Mouse (Mus musculus): ENCODE measurements around the gene Vwa2.

- TF ChIP-seq CTCF (conservative IDR thresholded peaks at IDR 0.05; ENCODE audit: low read length) (no peak), NANOG (IDR thresholded peaks at IDR 0.05; ENCODE audit: borderline replicate concordance, low read length) (no peak), POU5F1 (IDR thresholded peaks at IDR 0.05; ENCODE audit: borderline replicate concordance, low read length) (no peak)
These were observed 19.3 kb downstream of the Vwa2 start for GRCm38 (mm10) chr19:56893326-56893725.

Data from E14TG2a.4 (cell line).